Mouse (Mus musculus) cerebellum, adult (tissue): ENCODE results near the gene Enpp7.
A peak's percentile ranks its signal among the peaks of the same experiment; 100 is the strongest.

ENCODE experiments used
- ATAC-seq: cut with Nextera tagmentation; 2 replicates; pipeline ENCODE4 v1.9.2; 2017; ENCODE audit warnings: mild to moderate bottlenecking, moderate library complexity, mixed read lengths; ENCODE audit not compliant: insufficient number of reproducible peaks, low FRiP score, low TSS enrichment

The Enpp7 gene

DNA sequence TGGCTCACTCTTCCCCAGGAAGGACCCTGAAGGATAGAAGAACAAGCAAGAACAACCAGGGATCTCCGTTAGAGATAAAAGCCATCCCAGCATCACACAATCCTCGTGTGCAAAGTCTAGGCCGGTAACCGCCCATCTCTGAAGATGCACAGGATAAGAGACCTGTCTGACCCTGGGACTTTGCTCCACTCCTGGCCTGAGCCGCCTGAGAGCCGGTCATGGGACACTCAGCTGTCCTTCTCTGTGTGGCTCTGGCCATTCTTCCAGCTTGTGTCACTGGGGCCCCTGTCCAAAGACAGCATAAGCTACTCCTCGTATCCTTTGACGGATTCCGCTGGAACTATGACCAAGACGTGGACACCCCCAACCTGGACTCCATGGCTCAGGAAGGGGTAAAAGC, at the start of gene Enpp7:
Gene Enpp7, plus strand, starts transcription at position 190 of the 400 bp plus-strand sequence.
- no peak for ATAC-seq

DNA sequence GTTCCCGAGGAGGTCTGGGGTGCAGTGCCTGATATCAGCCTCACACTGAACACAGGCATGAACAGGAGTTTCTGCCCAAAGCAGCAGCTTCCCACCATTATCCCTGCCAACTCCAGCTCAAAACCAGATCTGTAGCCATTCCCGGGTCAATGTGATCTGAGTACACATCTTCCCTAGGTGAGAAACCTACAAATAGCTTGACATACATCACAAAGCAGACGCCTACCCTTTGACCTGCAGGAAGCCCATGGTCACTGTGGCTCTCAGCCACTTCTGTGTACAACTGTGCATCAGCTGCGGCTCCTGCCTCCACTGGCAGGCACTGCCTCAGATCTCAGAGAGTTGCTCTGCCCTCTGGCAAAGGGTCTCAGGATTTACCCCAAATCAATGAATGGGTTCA, 48.3 kb upstream of the Enpp7 start:
- ATAC-seq, result no peak

DNA sequence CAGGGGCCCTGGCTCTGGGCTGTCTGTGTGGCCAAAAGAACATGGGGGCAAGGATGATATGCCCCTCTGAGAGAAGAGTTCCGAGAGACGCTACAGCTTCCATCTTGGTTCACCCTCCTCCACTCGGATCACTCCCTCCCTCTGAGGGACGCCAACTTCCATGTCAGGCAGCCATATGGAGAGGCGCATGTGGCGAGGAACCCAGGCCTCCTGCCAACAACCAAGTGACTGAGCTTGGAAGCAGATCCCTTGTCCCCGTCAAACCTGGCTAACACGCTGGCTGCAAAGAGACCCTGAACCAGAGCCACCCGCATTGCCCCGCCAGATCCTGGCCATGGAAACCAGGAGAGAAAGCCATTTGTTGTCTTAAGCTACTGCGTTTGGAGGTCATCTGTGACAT, 47.4 kb upstream of the Enpp7 start:
- peak; percentile 95 for ATAC-seq

DNA sequence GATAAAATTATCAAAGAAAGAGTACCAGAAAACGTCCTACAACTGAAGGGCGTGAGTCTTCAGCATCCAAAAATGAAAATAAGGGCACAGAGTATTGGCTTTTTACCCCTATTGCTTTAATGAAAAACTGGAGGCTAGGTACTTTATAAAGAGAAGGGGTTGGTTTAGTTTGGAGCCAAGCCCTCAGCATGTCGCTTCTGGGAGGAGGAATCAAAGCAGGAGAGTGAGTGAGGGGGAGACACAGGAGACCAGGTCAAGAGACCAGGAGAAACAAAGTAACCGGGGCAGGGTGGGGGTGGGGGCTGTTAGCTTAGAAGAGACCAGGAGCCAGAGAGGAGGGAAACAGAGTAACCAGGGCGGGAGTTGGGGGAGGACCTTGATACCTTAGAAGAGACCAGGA, 46.7 kb upstream of the Enpp7 start:
- no peak for ATAC-seq

DNA sequence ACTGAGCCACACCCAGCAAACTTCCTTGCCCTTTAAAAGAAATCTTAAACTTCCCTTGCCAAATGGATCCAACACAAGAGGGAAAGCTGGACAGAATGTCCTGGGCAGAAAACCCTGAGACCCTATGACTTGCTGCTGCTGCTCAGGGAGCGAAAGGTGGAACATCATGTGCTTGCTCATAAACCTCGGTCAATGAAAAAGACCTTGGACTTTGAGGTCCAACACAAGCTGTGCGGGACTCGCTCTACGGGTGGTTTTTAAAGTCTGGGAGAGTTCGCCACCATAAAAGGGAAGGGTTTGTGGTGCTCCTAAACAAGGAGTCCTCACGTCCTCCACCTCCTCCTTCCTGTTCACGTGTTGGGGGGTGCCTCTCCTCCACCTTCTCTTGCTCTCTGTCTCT, 42.1 kb upstream of the Enpp7 start:
- no peak for ATAC-seq

DNA sequence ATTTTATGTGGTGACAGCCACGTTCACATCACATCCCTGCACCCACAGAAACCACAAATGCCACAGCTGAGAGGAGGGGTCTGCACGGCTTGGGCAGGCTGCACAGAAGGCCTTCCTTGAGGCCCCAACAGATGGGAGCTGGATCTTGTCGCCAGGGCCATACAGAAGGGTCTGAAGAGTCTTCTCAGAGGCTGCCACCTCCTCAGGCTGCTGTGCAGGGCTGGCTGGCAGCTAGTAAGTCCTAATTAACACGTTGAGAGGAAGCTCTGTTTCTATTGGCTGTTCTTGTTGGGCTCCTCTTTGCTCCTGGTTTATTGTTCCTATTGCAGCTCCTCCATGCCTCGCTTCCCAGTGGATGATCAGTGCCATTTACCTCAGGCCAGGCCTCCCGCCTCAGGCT, 33.0 kb upstream of the Enpp7 start:
- no peak for ATAC-seq

DNA sequence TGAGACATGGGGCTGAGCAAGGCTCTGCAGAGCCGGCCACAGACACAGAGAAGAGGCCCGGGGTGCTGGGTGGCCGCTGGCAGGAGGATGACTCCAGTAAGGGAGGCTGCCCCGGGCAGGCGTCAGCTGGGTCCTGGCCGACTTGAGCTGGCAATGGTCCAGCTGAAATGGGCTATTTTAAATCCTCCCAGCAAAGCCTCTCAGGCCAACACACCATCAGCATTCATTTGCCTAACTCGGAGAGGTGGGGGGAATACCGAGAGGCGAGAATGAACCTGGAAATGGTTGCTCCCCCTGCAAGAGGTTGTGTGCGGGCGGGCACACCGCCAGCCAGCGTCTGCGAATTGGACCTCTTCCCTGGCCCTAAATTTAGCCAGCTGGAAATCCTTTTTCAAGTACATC, 30.9 kb upstream of the Enpp7 start:
- ATAC-seq, result peak; percentile 70; the same call in 1 of the 2 replicates

DNA sequence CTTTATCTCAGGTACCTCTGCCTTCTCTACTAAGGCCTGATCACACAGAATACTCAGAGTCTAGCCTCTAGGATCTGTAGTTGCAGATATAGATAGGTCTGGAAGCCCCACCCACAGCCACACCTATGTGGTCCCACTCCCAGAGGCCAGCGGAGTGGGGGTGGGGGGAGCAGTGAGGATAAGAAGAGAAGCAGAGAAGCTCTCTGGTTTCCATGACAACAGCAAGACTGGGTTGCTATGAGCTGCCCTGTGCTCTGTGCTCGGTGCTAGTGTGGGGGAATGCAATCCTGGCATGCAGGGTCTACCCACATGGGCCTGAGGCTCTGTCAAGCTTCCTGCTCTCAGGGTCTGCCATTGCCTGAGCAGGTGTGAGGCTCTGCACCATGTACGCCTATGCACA, 27.3 kb upstream of the Enpp7 start:
- no peak for ATAC-seq

DNA sequence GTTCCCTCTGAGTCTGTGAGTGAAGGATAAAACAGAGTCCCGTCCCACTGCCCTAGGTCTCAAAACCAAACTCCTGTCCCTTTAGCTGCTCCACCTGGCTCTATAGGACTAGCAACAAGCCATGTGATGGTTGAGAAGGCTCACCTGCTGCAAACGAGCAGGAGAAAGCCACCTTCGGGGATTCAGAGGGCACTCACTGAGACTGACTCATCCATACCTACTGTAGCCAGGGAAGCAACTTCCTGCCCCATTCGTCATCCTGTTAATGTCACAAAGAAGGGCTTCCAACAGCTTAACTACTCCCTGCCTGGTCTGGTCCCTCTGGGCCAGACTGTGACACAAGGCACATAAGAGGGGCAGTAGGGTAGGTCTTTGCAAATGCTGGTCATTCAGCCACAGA, 25.5 kb upstream of the Enpp7 start:
- no peak for ATAC-seq

DNA sequence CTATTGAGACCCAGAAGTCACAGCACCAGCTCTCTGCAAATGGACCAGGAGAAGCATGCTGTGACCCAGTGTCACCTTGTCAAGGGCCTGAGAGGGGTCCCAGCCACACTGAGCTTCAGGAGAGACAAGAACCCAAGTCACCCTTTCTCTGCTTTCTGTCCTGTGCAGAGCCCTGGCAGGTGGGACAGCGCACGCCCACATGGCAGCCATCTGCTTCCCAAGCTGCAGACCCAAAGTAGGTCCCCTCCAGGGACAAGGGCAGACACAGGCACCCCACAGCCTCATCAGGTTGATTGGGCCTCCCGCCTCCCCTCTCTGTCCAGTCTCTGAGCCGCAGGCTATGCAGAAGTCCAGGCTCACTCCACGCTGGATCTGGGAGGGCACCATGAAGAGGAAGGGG, 24.1 kb upstream of the Enpp7 start:
- ATAC-seq, result no peak

DNA sequence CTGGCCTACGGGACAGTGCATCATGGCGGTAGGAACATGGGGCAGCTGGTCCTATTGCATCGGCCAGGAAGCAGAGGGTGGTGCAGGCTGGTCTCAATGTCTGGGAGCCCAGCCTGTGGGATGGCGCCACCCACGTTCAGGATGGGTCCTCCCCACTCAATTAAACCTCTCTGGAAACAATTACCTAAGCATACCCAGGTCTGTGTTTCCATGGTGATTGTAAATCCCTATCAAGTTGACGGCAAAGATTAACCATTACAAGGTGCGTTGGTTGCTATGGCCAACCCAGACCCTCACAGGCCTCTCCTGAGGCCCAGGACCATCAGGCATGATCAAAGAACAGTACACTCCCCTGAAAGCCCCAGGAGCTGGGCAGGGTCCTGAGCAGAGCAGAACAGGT, 22.9 kb upstream of the Enpp7 start:
- no peak for ATAC-seq

DNA sequence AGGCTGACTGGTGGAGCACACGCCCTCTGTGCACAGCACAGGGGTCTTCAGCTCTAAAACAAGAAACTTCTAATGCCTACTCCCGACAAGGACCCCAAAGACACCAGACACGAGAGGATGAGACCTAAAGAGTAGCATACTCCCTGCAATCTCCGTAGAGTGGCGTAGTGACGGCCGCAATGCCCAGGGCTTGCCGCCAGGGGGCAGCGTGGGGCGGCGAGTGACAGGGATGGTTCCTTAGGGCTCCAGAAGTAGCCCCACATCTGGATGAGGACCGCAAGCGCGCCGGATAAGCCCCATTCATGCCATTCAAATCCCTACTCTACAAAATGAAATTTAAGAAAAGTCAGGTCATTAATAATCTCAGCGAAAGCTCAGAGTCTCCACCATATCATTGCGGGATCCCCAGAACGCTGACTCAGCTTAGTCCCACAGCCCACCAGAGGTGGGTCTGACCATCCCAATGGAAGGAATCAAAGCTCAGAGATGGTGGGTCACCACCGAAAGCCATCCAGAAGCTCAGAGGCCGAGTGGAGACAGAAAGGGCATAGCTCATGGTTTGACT, 16.4 kb upstream of the Enpp7 start:
- ATAC-seq, result no peak

DNA sequence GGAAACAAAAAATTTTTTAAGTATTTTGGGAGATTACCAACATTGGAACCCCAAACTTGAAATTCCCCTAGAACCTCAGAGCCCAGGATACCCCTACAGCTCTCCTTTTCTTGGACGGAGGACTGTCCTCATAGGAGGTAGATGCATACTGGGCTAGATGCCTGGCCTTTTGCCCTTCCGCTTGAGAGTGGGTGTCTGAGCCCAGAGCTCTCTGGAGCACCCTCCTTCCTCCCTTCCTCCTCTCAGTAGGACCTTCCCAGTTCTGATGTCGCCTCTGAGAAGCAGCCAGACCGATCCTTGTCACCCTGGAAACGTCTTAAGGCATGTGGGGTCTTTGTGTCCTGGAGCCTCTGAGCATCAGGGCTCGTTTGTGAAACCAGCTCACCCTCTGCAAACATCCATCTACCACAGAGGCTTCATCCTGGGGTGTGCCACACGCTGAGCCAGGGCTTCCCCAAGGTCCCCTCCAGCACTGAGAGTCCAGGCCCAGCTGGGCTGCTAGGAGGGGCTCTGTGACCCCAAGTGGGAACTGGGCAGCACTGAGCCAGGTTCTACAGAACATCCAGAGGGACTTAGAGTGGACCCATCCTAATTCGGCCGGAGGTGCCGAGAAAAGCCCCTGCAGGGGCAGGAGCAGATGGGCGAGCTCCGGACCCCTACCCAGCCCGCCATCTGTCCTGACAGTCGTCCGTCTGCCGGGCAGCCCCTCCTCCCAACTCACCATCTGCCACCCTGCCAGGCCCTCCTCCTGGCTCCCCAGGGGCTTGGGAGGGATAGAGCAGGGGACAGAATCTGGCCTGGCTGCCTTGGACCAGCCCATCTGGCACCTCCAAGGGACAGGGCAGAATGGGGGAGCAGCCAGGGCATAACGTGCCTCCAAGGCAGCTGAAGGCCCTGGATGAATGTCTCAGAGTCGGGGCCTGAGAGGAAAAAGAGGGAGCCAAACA, 15.3 kb upstream of the Enpp7 start:
- peak; percentile 84; the same call in 1 of the 2 replicates for ATAC-seq

DNA sequence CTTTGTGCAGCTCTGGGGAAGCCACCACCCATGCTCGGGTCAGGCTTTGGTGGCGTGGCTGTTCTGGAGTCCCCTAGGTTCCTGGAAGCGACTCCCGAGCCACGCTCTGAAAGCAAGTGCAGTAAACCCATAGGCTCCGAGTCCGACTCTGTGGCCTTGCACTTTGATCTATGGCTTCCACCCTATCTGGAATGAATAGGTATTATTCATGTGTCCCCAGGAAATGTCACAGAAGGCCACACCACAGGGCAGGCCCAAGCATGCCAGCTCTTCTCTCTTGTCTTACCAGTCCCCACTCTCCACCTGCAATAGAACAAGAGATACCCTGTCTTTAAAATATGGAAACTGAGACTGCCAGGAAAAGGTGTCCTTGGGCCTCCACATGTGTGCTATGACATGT, 13.6 kb upstream of the Enpp7 start:
- ATAC-seq, result no peak

DNA sequence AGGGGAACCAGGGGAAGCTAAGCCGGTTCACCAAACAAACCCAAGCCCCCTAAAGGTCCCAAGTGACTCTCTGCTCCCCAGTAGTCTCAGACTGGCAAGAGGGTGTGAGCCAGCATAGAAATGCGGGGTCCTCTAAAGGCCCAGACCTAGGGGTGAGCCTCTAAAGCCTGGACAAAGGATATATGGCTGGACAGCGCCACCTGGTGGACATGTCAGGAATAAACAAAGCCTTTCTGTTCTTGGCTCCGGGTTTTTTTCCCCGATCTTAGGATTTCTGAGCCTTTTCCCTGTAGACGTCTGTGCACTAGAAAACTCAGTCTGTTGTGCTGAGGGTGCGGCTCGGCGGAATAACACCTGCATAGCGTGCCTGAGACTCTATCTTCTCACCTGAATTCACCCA, 12.6 kb upstream of the Enpp7 start:
- no peak for ATAC-seq

DNA sequence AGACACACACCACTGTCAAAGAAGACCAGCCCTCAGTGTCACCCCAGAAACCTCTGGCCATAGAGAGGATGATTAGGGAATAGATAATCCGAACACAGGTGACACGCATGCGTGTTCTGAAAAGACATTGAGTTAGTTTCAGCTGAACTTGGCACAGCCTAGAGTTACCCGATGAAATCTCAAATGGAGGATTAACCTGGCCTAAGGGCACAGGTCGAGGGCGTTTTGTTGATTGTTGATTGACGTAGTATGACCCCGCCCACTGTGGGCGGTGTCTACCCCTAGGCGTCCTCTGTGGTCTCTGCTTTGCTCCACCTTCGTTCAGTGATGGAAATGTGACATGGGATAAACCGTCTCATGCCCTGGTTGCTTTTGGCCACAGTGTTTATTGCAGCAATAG, 12.1 kb upstream of the Enpp7 start:
- no peak for ATAC-seq

DNA sequence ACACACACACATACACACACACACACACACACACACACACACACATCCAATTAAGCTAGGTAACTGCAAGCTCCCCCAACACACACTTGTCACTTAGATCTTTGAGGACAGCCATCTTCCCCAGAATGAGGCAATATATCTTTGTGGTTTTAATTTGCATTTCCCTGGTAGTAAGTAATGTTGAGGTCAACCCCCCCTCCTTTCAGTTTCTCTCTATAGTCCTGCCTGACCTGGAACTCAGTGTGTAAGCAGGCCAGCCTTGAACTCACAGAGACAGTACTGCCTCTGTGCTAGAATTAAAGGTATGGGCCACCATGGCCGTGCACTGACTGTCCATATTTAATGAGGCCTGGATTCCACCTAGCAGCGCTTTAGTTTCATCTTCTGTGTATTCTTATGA, 7.6 kb upstream of the Enpp7 start:
- no peak for ATAC-seq

DNA sequence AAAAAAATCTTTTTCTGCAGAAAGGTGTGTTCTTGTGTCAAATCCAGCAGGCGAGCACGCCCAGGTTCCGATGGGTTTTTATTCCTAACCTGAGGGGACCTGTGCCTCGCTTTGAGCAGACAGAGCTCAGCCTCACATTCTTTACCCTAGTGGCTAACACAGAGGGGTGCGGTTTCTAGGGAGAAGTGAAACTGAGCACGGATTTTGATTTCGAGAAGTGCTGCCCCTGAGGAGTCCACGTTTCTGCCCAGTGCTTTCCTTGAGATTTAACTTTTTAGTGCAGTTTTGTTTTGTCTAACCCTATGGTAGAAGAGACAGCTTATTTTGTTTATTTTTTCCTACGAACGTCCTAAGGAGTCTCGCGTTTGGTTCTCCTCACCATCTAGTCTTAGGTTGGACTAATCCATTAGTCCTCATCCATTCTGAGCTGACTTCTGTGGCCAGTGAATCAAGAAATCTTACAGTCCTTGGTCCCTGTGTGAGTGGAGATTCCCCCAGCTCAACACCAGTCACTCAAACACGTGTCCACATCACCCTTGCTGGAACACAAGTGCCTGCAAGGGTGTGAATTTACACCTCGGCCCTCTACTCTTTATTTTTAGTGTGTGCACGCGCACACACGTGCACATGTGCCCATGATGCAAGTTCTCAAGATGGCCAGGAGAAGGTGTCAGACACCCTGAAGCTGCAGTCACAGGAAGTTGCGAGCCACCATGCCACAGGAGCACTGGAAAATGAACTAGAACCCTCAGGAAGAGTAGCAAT, 6.8 kb upstream of the Enpp7 start:
- no peak for ATAC-seq

DNA sequence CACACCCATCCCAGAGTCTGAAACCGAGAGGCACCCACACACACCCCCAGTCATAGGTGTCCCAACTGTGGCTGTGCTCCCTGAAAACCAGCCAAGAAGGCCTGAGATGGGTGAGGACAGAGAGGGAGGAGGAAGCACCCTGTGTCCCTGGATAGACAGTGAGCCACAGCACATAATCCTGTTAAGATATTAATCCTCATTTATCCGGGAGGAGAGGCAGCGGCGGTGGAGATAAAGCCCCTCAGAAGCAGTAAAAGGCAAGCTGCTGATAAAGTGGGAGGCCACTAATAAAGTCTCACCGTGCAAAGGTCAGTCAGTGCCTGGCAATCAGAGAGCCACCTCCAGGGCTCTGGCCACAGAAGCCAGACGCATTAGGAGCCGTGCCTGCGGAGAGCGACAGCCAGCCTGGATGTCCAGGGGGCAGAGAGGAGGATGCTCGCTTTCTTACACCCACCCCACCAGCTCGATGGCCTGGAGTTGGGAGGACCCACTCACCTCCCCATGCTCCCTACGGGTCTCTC, 5.3 kb upstream of the Enpp7 start:
- no peak for ATAC-seq

DNA sequence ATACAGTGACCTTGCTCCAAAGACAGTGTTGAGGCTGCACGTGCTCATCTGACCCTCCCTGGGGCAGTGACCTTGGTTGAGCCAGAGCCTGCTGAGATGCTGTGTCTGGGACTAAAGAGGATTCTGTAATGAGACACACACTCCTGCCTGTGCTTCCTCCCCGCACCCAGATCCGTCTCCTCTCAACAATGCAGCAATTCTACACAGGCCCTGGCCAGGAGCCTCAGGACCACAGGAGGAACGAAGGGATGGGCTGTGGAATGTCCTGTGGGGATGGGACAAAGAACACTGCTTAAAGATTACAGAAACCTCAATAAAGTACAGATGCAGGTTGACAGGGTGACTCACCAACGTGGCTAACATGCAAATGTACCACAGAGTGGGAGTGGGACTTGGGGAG, 2.4 kb upstream of the Enpp7 start:
- no peak for ATAC-seq

DNA sequence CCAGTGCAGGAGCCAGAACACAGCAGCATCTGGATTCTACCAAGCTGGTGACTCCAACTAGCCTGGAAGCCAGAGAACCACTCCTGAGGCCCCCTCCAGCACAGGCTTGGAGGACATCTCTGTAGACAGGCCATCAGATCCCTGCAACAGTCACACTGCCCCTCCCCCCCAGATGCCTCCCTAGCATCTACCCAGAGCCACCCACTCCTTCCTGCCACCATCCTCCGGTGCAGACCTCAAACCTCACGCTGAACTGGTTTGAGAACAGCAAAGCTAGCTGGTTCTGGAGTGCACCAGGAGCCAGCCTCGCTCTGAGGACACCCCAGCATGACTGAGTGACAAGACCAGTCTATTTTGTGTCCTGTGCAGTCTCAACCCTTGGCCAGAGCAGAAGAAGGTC, 4.8 kb downstream of the Enpp7 start:
- ATAC-seq, result no peak
